Mouse (Mus musculus) erythroblast, embryonic 14.5 days (primary cell): ENCODE results near the gene Kdm4d. TPM values are rescaled to one million over a fixed set of nuclear protein-coding genes. Genes with fewer than 3 reads are reported as not detected.

Experiments
- H3K27me3 ChIP-seq: 2 replicates; pipeline ENCODE4 v1.6.1; 2012; ENCODE audit warnings: inconsistent platforms; ENCODE audit not compliant: control insufficient read depth
- H3K36me3 ChIP-seq: 2 replicates; pipeline ENCODE4 v1.6.1; 2012; ENCODE audit warnings: mild to moderate bottlenecking, inconsistent platforms; ENCODE audit not compliant: control insufficient read depth
- H3K4me1 ChIP-seq: 2 replicates; pipeline ENCODE4 v1.6.1; 2012; ENCODE audit warnings: inconsistent platforms; ENCODE audit not compliant: control insufficient read depth
- H3K4me3 ChIP-seq: replicated peaks from 2 replicates; pipeline ENCODE3; 2012; ENCODE audit warnings: moderate library complexity, mild to moderate bottlenecking, inconsistent platforms
- H3K9me3 ChIP-seq: 2 replicates; pipeline ENCODE4 v1.6.1; 2012; ENCODE audit warnings: low read length, inconsistent platforms, mixed read lengths; ENCODE audit not compliant: control insufficient read depth
- GATA1 ChIP-seq: IDR thresholded peaks from 2 replicates; pipeline ENCODE4 v1.6.1; 2012; ENCODE audit warnings: low read length, inconsistent platforms, mixed read lengths
- TAL1 ChIP-seq: IDR thresholded peaks from 3 replicates; pipeline ENCODE4 v1.6.1; 2012; ENCODE audit warnings: low read length, inconsistent platforms, mixed read lengths
- polyA plus RNA-seq: library from polyadenylated mRNA; stranded (reverse); fragments of >175 nt; gene quantifications from 2 replicates; pipeline ENCODE4 v1.2.3, GENCODE M21; 2012

Gene Kdm4d
- polyA plus RNA-seq: not detected in 2 replicates

DNA sequence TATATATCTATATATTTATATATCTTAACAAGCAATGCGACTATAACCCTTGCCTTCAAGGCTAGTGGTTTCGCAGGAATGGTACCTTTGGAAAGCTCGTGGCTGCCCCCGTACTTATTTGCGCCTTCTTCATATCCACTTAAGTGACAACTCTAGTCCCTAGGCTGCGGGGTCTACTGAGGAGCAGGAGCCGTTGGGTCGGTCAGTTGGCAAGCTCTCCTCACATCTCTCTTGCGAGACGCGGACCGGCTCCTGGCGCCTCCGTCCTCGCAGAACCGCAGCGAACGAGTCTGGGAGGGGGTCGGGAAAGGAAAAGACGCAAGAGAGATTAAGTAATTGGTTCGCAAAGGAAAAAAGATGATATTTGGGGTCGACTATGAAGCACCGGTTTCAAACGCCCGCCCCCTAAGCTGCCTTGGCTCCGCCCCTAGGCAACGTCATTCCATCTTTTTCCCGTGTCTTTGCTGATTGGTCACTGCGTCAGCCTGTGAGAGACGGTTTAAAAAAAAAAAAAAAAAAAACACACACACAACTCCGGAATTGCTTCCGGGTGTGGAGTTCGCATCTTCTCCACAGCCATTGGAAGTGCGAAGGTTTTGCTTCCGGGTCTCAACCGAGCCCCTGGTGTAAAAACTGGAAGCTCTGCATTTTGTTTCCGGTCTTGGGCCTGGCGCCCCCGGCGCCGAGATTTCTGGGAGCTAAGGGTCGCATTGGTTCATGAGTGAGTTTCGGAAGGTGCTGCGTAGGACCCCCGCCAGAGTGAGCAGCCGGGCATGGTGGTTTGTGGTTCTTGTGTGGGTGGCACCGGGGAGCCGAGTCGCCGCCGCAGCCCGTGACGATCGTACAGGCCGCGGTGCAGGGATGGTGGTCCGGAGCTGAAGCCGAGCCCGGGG, at the start of gene Kdm4d, which contains the start of gene Cwc15:
TSS of gene Kdm4d (minus strand) at position 460 of the 893 bp plus-strand sequence.
TSS of gene Cwc15 (plus strand) at position 595 of the 893 bp plus-strand sequence.
- H3K9me3 ChIP-seq: no peaks in the 10 kb centered on the region
- no peaks in the 10 kb centered on the region for H3K27me3 ChIP-seq
- TF ChIP-seq TAL1 (no peak), GATA1 (no peak)
- peaks cover 32% of the 10 kb centered on the region for H3K36me3 ChIP-seq
- H3K4me1 ChIP-seq: peaks cover 20% of the 10 kb centered on the region
- peak within 1 kb of the TSS; percentile 65 for H3K4me3 ChIP-seq

DNA sequence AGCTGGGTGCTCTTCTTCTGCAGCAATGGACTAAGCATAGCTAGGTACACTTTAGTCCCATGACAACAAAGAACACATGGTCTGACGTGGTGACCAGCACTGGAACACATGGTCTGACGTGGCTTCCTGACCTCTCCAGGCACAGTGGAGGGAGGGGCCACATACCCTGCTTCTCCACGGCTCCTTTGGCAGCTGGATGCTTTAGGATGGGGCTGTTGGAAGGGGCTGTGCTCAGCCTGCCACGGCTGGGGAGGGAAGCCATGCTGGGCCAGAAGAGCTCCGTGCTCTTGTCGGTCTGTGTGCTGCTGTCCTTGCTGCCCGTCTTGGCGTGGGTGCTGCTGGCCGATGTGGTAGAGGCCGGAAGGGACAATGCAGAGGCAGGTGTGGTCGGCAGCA, 48.1 kb upstream of the Kdm4d start:
- Histone ChIP-seq H3K36me3 (peaks cover 4% of the 10 kb centered on the region; the same call in 1 of the 2 replicates), H3K4me3 (no peak overlapping the region), H3K4me1 (no peaks in the 10 kb centered on the region), H3K9me3 (no peaks in the 10 kb centered on the region), H3K27me3 (no peaks in the 10 kb centered on the region)
- TF ChIP-seq GATA1 (no peak), TAL1 (no peak)

DNA sequence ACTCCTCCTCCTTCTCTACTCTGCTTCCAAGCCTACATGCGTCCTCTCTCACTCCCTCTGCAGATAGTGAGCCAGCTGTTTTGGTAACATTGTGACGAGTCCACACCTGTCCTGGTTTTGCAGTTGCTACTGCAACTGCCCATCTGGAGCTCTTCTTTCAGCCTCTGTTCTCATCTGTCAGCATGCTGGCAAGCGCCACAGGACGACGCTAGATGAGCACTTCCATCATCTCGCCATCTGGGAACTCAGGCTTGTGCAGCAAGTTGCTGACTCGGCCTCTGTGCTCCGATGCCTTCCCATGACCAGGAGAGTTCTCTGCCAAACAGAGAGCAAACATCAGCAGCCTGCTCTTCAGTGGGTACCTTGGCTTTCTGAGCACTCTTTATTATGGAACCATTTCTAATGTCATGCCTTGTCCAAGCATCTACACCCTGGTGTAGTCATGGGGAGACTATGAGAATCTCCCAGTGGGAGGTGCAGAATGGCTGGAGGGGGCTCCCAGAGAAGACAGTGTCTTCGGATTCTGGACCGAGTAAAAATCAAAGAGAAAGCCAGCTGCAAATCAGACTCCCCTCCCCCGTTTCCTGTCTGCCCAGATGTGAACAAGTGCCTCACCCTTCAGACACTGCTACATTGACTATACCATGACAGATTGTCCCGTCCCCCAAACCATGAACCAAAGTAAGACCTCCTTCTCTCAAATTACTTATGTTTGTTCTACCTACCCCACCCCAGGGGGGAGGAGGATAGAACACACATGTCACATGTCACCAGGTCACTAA, 47.5 kb upstream of the Kdm4d start:
- no peaks in the 10 kb centered on the region for H3K9me3 ChIP-seq
- TF ChIP-seq TAL1: no peak
- no peak for TF ChIP-seq GATA1
- no peak overlapping the region for H3K4me3 ChIP-seq
- no peaks in the 10 kb centered on the region for H3K4me1 ChIP-seq
- H3K27me3 ChIP-seq: no peaks in the 10 kb centered on the region
- peaks cover 4% of the 10 kb centered on the region; the same call in 1 of the 2 replicates for H3K36me3 ChIP-seq

DNA sequence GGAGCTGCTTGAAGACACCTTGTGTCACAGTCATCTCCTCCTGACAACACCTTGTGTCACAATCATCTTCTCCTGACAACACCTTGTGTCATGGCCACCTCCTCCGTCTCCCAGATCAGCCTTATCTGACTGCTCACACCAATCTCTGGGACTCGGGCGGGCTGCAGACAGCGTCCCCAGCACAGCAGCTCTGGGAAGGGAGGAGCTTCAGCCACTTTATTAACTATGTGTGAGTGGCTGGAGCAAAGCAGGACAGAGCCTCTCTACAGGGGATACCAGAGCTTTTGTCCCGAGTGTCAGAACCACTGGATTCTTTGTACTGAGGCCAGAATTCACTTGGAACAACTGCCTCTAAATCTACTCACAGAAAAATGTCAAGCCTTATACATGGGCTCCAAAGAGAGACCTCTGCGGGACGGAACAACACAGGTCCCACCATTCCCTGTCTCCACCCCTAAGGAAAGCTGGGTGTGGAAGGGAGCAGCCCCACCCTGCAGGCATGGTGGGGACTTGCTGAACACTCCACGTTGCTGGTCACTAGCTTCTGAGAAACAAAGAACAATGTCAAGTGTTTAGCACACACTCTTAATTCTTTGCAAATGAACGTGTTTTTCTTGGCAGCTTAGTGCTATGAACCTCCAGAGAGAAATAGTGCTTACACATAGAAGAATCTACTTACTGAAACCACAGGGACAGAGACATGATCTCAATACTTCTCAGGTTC, 43.9 kb upstream of the Kdm4d start:
- Histone ChIP-seq H3K4me1 (no peaks in the 10 kb centered on the region), H3K4me3 (no peak overlapping the region), H3K9me3 (no peaks in the 10 kb centered on the region), H3K36me3 (peaks cover 4% of the 10 kb centered on the region; the same call in 1 of the 2 replicates), H3K27me3 (no peaks in the 10 kb centered on the region)
- TF ChIP-seq TAL1 (no peak), GATA1 (no peak)

DNA sequence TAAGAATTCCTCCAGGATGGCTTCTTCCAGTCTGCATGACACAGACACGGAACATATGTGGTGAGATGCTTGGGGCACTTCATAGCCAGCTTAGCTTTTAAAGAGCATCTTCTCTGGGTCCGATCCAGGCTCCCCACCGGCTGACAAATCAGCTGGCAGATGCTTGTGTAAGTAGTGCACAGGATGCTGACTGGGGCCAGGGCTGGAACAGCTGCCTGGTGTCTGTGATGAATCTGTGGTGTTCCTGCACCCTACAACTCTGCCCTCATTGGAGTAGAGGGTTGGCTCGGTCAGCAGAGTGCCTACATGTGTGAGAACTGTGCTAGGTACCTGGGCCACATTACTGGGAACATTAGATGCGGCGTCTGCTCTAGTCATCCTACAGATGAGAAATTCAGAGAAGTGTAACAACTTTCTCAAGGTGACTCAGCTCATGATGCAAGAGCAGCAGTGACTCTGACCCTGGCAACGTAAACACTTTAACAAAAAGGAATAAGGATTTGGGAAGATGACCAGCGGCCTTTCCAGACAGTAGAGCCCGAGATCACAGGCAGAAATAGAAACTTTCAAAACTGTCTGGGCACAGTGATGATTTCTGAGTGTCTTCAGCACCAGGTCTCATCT, 34.7 kb upstream of the Kdm4d start:
- H3K27me3 ChIP-seq: no peaks in the 10 kb centered on the region
- TF ChIP-seq GATA1: no peak
- no peak for TF ChIP-seq TAL1
- no peaks in the 10 kb centered on the region for H3K9me3 ChIP-seq
- no peak overlapping the region for H3K4me3 ChIP-seq
- no peaks in the 10 kb centered on the region for H3K36me3 ChIP-seq
- no peaks in the 10 kb centered on the region for H3K4me1 ChIP-seq

DNA sequence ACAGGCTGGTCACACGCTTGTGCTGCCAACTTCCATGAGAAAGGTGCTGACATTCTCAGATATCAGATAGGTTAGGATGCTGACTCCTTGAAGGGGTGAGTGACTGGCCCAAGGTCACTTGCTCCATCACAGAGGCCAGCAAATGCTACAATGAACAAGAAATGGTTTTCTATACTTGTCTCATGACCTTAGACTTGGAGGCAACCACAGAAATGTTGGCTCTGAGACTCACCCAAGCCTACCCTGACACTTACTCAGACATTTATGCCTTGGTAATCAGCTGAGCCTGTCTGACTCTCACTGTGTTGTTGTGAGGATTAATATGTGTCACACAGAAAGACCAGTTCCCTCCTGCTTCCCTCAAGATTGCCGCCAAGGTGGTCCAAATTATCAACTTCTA, 33.4 kb upstream of the Kdm4d start:
- H3K36me3 ChIP-seq: no peaks in the 10 kb centered on the region
- no peak overlapping the region for H3K4me3 ChIP-seq
- H3K4me1 ChIP-seq: no peaks in the 10 kb centered on the region
- no peaks in the 10 kb centered on the region for H3K27me3 ChIP-seq
- TF ChIP-seq TAL1: no peak
- TF ChIP-seq GATA1: no peak
- H3K9me3 ChIP-seq: no peaks in the 10 kb centered on the region

DNA sequence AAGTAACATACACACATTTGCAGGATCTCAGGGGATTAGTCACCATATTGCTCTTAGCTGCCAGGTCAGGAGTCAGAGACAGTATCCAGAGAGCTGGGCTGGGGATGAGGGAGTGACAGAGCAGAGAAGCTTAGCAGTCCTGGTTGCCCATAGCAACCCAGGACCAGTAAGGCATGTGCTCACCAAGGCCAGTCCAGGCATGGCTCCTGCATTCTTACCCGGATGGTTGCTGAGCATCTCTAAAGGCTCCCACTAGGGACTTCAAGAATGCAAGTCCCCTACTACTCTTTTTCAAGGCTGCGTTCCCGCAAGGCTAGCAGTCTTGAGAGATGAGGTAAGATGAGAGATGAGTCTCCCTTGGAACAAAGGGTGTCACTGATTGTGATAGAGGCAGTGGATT, 32.0 kb upstream of the Kdm4d start:
- no peaks in the 10 kb centered on the region for H3K36me3 ChIP-seq
- H3K27me3 ChIP-seq: no peaks in the 10 kb centered on the region
- no peak overlapping the region for H3K4me3 ChIP-seq
- TF ChIP-seq GATA1 (no peak), TAL1 (no peak)
- H3K9me3 ChIP-seq: no peaks in the 10 kb centered on the region
- no peaks in the 10 kb centered on the region for H3K4me1 ChIP-seq

DNA sequence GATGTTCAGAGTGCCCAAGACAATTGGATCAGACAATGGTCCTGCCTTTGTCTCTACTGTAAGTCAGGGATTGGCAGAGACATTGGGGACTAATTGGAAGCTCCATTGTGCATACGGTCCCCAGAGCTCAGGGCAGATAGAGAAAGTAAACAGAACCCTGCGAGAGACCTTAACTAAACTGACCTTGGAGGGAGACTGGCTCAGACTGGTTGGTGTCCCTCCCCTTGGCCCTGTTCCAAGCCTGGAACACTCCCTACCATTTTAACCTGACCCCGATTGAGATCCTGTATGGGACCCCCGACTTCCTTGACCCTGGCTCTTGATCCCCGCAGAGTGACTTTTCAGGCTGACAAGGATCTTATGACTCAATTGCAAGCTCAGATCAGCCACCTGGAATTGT, 29.7 kb upstream of the Kdm4d start:
- Histone ChIP-seq H3K27me3 (no peaks in the 10 kb centered on the region), H3K4me3 (no peak overlapping the region), H3K36me3 (no peaks in the 10 kb centered on the region), H3K9me3 (no peaks in the 10 kb centered on the region), H3K4me1 (no peaks in the 10 kb centered on the region)
- TF ChIP-seq GATA1: no peak
- no peak for TF ChIP-seq TAL1
